Mouse (Mus musculus): Measurements from ENCODE around the gene Cadm1. TPM values are rescaled to one million over a fixed set of nuclear protein-coding genes. Genes with fewer than 3 reads are reported as not detected.
A peak's percentile ranks its signal among the peaks of the same experiment; 100 is the strongest.

The Cadm1 gene
- polyA plus RNA-seq, 1 experiment = 92.2 TPM

DNA sequence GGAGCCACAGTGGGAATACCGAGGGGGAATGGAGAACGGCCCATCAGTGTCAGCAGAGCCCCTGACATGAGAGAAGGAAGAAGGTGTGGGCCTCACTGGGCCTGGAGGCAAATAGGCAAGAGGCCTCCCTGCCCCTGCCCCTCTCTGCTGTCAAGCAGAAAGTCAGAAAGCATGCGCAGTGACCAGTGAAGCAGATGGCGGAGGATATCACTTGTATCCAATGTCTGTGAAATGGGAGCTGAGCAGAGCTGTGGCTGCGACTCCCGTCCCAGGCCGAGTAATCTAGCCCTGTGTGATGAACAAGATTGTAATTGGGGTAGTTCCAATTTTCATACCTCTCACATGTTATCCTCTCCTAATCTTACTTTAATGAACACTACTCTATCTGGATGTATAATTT lies 337.5 kb downstream of the Cadm1 start:
- H3K36me3 ChIP-seq (ENCODE audit: control insufficient read depth, insufficient read depth, low read length) = no peaks in the 10 kb centered on the region
- TF ChIP-seq POLR2A (IDR thresholded peaks at IDR 0.05; ENCODE audit: control insufficient read depth, low read depth, low read length) (no peak), CTCF (IDR thresholded peaks at IDR 0.05; ENCODE audit: control insufficient read depth, insufficient read depth, insufficient replicate concordance, low read depth, low read length) (no peak)
- H3K27me3 ChIP-seq (ENCODE audit: control insufficient read depth, insufficient read depth, low read length) = no peaks in the 10 kb centered on the region
- H3K4me3 ChIP-seq (ENCODE audit: control insufficient read depth, low read depth, low read length) = no peak overlapping the region
- no peak overlapping the region for H3K27ac ChIP-seq (ENCODE audit: control insufficient read depth, insufficient read depth, low read depth, low read length)
- H3K4me1 ChIP-seq (ENCODE audit: control insufficient read depth, insufficient read depth, low read length) = no peaks in the 10 kb centered on the region

DNA sequence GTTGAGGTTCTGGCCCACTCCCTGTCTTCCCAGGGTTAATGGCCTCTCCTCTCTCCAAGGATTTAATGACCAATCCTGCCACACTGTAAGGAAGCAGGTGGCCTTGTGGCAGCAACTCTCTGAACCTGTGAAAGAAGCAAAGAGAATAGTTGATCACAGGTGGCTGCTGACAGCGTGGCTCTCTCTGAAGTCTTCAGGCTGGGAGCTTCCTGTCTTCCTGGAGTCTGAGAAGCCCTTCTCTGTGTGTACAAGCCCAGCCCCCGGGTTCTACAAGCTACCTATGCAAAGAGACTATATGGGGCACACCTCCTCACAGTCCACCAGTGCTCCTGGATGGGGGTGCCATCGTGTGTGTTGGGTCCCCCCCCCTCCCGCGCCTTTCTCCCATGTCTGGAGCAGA lies 339.7 kb downstream of the Cadm1 start:
- TF ChIP-seq CTCF (IDR thresholded peaks at IDR 0.05; ENCODE audit: control insufficient read depth, insufficient read depth, insufficient replicate concordance, low read depth, low read length) (no peak), POLR2A (IDR thresholded peaks at IDR 0.05; ENCODE audit: control insufficient read depth, low read depth, low read length) (no peak)
- Histone ChIP-seq H3K27ac (ENCODE audit: control insufficient read depth, insufficient read depth, low read depth, low read length) (no peak overlapping the region), H3K4me1 (ENCODE audit: control insufficient read depth, insufficient read depth, low read length) (no peaks in the 10 kb centered on the region), H3K27me3 (ENCODE audit: control insufficient read depth, insufficient read depth, low read length) (no peaks in the 10 kb centered on the region), H3K36me3 (ENCODE audit: control insufficient read depth, insufficient read depth, low read length) (no peaks in the 10 kb centered on the region), H3K4me3 (ENCODE audit: control insufficient read depth, low read depth, low read length) (no peak overlapping the region)

DNA sequence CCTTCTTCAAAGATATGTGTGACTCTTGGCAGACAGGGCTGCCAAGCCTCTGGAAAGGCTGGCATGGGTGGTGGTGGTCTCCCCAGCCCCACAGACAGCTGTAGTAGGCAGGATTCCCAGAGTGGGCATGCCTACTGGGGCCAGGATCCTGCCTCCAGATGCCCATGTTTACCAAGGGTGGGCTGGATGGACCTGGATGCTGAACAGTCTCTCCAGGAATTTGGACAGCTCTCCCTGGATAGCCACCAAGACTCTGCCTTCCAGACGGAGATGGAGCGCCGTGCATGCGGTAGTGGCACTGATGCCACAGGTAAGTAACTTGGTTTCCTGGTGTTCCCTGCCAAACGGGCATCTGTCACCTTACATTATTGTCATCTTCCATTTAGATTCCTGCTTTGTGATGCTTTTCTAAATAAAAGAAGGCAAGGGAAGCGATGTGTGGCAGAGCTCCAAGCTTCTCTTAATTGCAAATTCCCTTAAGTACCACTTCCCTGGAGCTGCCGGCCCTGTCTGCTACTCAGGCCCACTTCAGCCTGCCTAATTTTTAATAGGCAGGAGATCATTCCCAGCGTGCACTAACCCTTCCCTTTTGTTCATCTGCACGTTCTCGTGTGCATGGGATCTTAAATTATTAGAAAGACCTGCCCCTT lies 346.7 kb downstream of the Cadm1 start:
- Histone ChIP-seq H3K27me3 (ENCODE audit: control insufficient read depth, insufficient read depth, low read length) (no peaks in the 10 kb centered on the region), H3K4me3 (ENCODE audit: control insufficient read depth, low read depth, low read length) (no peak overlapping the region), H3K4me1 (ENCODE audit: control insufficient read depth, insufficient read depth, low read length) (no peaks in the 10 kb centered on the region), H3K27ac (ENCODE audit: control insufficient read depth, insufficient read depth, low read depth, low read length) (no peak overlapping the region), H3K36me3 (ENCODE audit: control insufficient read depth, insufficient read depth, low read length) (no peaks in the 10 kb centered on the region)
- TF ChIP-seq POLR2A (IDR thresholded peaks at IDR 0.05; ENCODE audit: control insufficient read depth, low read depth, low read length) (no peak), CTCF (IDR thresholded peaks at IDR 0.05; ENCODE audit: control insufficient read depth, insufficient read depth, insufficient replicate concordance, low read depth, low read length) (no peak)

DNA sequence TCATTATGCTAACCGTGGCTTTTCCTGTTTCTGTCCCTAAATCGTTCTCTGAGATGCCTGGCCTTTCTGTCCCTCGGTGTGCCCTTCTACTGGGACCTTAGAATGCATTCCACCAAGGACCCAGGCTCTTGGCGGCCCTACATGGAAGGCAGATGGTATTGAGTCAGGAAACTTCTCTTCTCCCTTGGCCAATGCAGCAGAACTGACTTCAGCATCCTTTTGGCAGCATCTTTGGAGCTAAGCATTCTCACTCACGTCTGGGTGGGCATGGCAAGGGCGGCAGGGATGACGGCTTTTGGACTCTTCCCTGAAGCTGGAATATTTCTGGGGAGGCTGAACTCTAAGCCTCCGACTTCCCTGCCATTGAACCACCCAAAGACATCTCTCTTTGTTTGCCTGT lies 350.2 kb downstream of the Cadm1 start:
- Histone ChIP-seq H3K4me1 (ENCODE audit: control insufficient read depth, insufficient read depth, low read length) (no peaks in the 10 kb centered on the region), H3K27ac (ENCODE audit: control insufficient read depth, insufficient read depth, low read depth, low read length) (no peak overlapping the region), H3K4me3 (ENCODE audit: control insufficient read depth, low read depth, low read length) (no peak overlapping the region), H3K27me3 (ENCODE audit: control insufficient read depth, insufficient read depth, low read length) (no peaks in the 10 kb centered on the region), H3K36me3 (ENCODE audit: control insufficient read depth, insufficient read depth, low read length) (no peaks in the 10 kb centered on the region)
- TF ChIP-seq POLR2A (IDR thresholded peaks at IDR 0.05; ENCODE audit: control insufficient read depth, low read depth, low read length) (no peak), CTCF (IDR thresholded peaks at IDR 0.05; ENCODE audit: control insufficient read depth, insufficient read depth, insufficient replicate concordance, low read depth, low read length) (no peak)

DNA sequence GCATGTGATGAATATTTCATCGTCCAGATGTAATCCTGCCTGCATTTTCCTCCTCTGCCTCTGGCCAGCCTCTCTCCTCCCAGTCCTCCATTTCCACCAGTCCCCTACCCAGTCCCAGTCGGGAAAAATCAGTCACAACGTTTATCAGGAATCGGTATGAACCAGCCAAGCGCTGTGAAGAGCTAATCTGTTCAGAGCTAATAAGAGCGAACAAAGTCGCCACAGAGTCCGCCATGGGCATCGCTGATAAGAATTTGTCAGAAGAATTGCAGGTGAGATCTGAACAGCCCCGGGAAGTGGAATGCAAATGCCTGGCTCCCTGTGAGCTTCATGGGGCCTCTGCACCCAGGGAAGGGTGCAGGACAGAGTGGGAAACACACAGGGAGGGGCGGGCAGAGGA lies 352.4 kb downstream of the Cadm1 start:
- H3K27ac ChIP-seq (ENCODE audit: control insufficient read depth, insufficient read depth, low read depth, low read length) = no peak overlapping the region
- H3K27me3 ChIP-seq (ENCODE audit: control insufficient read depth, insufficient read depth, low read length) = no peaks in the 10 kb centered on the region
- no peaks in the 10 kb centered on the region for H3K36me3 ChIP-seq (ENCODE audit: control insufficient read depth, insufficient read depth, low read length)
- TF ChIP-seq CTCF (IDR thresholded peaks at IDR 0.05; ENCODE audit: control insufficient read depth, insufficient read depth, insufficient replicate concordance, low read depth, low read length) (no peak), POLR2A (IDR thresholded peaks at IDR 0.05; ENCODE audit: control insufficient read depth, low read depth, low read length) (no peak)
- H3K4me1 ChIP-seq (ENCODE audit: control insufficient read depth, insufficient read depth, low read length) = no peaks in the 10 kb centered on the region
- H3K4me3 ChIP-seq (ENCODE audit: control insufficient read depth, low read depth, low read length) = no peak overlapping the region

DNA sequence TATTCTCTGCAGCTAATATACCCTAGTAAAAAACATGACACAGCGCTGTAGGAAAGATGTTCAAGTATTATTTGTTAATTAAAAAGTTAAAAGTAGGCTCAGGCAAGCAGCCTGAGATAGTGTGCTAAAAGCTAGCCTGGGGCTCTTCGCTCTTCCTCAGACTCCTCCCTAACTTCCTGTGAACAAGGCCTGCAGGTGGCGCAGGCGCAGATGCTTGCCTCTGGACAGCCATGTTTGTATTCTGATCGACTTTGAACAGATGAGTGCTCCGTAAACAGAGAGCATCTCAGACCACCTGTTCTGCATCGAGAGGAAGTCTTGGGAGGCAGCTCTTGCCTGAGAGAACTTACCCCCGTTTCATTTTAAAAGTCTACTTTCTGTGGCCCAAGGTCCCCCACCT lies 361.7 kb downstream of the Cadm1 start:
- Histone ChIP-seq H3K4me3 (ENCODE audit: control insufficient read depth, low read depth, low read length) (peak overlapping the region; percentile 76), H3K4me1 (ENCODE audit: control insufficient read depth, insufficient read depth, low read length) (peaks cover 11% of the 10 kb centered on the region), H3K27ac (ENCODE audit: control insufficient read depth, insufficient read depth, low read depth, low read length) (peak overlapping the region; percentile 61; the same call in 1 of the 2 replicates), H3K36me3 (ENCODE audit: control insufficient read depth, insufficient read depth, low read length) (no peaks in the 10 kb centered on the region), H3K27me3 (ENCODE audit: control insufficient read depth, insufficient read depth, low read length) (no peaks in the 10 kb centered on the region)
- TF ChIP-seq CTCF (IDR thresholded peaks at IDR 0.05; ENCODE audit: control insufficient read depth, insufficient read depth, insufficient replicate concordance, low read depth, low read length) (no peak), POLR2A (IDR thresholded peaks at IDR 0.05; ENCODE audit: control insufficient read depth, low read depth, low read length) (no peak)

DNA sequence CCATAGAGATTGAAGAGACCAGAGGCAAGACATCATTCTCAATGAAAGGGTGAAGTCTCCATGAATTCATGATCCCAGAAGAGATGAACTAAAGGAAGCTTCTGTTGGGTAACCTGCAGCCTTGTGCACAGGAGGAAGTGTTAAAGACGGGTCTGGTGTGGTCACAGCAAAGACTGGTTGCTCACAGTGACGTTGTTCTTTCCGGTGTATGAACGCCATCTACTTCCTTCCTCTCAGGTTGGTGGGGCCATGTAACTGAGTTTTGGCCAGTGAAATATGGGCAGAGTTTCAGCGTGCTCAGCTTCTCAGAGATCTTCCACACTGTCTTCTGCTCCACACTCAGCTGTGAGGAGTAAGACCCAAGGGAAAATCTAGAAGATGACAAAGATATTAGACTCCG lies 363.0 kb downstream of the Cadm1 start:
- Histone ChIP-seq H3K36me3 (ENCODE audit: control insufficient read depth, insufficient read depth, low read length) (no peaks in the 10 kb centered on the region), H3K27ac (ENCODE audit: control insufficient read depth, insufficient read depth, low read depth, low read length) (no peak overlapping the region), H3K27me3 (ENCODE audit: control insufficient read depth, insufficient read depth, low read length) (no peaks in the 10 kb centered on the region), H3K4me3 (ENCODE audit: control insufficient read depth, low read depth, low read length) (no peak overlapping the region), H3K4me1 (ENCODE audit: control insufficient read depth, insufficient read depth, low read length) (peaks cover 11% of the 10 kb centered on the region)
- TF ChIP-seq CTCF (IDR thresholded peaks at IDR 0.05; ENCODE audit: control insufficient read depth, insufficient read depth, insufficient replicate concordance, low read depth, low read length) (no peak), POLR2A (IDR thresholded peaks at IDR 0.05; ENCODE audit: control insufficient read depth, low read depth, low read length) (no peak)

Measured in testis, adult 2 months (tissue).